Mouse (Mus musculus) ovary, postnatal 14 days (tissue): ENCODE data around the gene Pde11a.

Experiments used
- DNase-seq: peaks from one replicate; pipeline ENCODE4 v3.0.0; 2022; ENCODE audit warnings: low spot score

Gene Pde11a

DNA sequence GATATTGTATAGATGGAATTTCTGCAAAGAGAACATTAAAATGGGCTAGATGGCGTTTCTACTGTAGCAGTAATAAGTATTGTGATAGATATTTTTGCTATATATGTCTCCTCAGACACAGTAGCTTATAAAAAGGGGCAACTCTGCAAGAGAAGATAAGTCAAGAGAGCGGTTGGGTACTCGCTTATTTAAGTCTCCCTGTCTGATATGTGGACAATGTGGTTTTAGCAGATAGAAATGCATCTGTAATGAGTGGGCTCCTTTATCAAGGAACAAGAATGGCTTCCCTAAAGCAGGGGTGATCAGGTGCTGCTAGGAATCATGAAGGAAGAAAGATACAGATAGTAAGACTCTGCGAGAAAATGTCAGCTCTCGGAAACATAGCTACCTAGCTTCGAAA, 18.2 kb downstream of the Pde11a start:
- DNase-seq: no peak

DNA sequence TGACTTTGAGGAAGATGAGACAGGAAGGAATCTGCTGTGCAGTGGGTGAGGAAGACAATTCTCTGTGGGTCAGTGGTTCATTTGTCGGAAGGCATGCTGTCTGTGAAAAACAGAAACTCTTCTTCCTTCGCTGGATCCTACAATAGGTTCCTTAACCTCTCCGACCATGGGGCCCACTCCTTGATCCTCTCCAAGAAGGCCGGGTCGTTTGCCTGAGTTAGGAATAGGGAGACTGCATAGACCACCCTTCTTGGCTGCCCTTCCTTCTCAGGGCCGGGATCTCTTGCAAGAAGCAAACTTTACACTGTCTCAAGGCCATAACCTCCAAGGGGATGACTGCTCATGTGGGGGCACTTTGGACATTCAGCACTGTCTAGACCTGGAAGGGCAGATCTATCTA, 19.3 kb downstream of the Pde11a start:
- no peak for DNase-seq

DNA sequence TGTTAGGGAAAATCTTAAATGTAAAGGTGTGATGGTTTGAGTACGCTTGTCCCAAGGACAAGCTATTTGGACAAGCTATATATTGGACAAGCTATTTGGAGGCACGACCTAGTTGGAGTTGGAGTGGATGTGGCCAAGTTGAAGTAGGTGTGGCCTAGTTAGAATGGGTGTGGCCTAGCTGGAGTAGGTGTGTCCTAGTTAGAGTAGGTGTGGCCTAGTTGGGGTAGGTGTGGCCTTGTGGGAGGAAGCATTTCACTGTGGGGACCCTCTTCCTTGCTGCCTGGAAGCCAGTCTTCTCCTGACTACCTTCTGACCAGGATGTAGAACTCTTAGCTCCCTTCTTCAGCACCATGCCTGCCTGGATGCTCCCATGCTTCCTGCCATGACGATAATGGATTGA, 50.9 kb downstream of the Pde11a start:
- no peak for DNase-seq

DNA sequence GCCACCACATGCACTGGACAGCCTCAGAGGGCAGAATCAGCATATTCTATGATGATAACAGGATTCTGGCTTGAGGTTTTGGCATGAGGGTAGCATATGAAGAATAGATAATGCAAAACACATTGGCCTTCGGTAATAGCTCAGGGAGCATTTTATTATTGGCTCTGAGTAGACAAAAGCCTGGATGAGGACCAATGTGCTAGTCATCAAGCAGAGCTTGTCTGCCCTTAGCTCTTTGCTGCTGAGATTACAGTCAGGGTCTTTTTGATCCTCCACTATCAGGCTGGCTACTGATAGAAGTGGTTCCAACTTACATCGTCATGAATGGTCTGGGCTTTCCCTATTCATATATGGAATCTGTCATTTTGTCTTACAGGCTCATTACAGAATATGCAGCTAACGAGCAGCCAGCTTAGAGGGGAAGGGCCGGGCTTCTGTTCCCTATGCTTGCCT, 52.3 kb downstream of the Pde11a start:
- DNase-seq: no peak

DNA sequence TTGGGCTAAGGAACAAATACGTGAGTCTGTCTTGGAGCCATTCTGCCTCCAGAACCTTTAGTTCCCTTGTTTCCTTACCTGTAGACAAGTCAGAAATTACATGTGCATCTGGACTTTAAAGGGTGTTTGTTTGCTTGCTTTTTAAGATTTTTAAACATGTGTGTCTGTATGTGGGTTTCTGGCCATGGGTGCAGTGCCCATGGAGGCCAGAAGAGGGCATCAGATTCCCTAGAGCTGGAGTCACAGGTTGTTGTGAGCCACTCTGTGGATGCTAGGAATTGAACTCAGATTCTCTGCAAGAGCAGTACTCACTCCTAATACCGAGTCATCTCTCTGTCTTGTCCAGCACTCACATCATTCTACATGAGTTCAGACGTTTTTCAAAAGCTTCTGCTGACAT, 53.4 kb downstream of the Pde11a start:
- DNase-seq: no peak

DNA sequence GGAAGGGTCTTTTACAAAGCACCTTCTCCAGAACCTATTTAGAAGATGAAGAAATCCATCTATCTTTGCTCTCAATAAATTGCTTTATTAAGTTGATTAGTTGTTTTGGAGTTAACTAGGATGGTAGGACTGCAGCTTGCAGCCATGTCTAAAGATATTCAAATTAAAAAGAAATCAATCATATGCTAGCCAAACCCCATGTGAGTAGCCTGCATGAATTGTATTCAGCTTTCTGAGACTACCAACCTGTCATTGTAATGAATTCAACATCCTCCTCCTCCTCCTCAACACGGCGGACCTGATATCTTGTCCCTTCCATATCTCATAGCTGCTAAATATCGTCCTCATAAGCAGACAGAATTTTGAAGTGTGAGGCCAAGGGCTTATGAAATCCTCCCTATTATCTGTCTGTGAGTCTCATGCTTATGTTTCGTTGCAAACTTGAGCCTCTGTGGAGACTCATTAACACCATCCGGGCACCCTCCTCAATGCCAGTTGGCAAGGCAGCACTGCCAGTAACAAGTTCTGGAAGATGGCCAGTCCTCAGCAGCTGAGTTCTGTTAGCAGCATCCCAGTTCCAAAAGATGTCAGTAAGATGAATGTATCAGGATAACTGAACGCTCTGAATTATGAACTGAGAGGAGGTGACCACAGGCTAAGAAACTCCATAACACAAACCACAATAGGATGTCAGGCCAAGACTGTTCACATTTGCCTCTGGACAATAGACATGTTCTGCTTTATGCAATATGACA, 55.0 kb downstream of the Pde11a start:
- peak; percentile 23 for DNase-seq

DNA sequence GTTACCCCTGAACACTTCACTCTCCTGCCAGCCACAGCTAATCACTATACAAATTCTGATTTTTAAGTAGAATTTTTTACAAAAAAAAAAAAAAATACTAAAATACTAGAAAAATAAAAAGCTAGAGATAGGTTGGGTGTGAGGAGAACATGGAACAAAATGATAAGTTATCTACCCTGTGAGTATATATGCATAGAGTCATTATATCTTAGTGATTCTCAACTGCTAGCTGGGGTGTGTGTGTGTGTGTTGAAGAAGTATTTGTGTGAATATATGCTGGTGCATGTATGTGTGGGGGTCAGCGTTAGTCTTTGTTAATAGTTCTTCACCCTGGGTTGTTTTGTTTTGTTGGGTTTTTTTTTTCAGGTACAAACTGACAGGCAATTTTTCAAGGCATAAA, 69.1 kb downstream of the Pde11a start:
- DNase-seq: no peak

DNA sequence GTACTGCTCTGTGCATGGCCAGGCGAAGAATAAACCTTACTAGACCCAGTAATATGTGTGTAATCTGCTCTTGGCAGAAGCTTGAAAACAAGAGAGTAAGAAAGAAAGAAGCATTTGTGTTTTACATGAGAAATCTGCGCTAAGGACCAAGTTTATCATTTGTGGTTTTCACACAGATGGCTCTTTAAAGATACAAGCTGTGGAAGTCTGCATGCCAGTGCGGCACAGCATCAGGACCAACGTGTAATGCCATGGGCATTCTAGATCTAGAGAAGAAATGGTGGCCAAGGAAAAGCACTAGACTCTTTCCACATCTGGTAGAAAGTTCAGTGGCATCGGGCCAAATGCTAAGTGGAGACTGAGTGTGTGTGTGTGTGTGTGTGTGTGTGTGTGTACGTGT, 71.2 kb downstream of the Pde11a start:
- DNase-seq: no peak

DNA sequence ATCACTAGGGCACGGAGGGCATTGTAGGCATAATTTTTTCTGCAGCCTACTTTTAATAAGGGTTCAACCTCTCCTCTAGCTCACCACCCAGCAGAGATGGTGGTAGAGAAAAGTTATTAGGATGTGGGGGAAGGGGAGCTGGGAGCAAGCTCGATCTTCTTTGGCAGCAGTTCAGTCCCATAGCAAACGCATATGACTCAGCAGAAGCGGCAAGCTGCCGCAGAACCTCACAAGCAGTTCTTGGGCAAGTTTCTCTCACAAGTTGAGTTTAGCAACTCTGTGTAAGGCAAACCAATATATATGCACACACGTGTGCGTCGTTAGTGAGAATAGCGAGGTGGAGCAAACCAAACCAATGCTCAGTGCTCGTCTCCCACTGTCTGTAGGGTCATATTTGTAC, 72.0 kb downstream of the Pde11a start:
- DNase-seq: no peak

DNA sequence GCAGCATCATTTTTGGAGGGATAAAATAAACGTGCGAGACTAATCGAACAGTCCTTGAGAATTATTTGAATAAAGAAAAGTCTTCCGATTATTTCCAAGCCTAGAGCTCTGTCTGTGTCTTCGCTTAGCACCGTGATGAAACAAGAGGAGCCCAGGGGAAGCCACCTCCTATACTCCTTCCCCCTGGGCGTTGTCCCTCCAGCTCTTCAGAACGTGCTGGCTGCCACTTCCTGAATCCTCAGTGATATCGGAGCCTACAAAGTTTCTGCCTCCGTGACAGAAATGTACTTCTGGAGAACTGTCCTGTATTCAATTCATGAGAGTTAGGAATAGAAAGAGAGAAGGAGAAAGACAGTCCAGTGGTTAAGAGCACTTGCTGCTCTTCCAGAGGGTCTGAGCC, 74.3 kb downstream of the Pde11a start:
- DNase-seq: no peak

DNA sequence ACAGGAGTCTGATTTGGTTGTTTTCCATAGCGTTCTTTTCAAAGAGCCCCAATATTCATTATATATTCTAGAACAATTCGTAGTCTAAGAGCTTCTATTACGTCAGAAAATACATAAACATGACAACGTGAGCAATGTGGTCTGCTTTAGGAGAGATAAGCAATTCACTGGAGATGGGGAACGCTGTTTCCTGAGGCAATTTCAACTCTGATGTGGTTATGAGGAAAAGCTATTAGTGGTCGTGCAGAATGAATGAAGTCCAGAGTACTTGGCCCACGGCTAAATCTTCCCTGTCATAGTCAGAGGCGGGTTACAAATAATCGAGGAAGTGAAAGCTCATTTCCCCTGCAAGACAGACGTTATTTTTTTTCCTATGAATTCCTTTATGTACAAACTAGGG, 75.9 kb downstream of the Pde11a start:
- DNase-seq: no peak

DNA sequence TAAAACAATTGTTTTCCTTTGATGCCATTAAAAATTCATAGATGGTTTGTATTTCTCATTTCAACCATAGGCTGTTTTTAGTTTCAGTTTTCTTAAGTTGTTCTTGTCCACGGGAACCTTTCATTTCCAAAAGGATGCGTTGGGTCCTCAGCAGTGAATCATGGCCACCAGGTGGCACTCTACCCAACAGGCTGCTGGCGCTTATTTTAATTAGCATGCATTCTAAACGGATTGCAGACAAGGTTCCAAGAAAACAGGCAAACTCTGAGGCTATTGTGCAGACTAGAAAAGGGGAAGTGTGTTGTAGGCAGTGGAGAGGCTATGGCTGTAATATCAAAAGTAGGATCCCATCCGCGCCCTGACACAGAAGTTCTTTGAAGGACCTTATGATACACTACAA, 83.7 kb downstream of the Pde11a start:
- peak; percentile 26 for DNase-seq

DNA sequence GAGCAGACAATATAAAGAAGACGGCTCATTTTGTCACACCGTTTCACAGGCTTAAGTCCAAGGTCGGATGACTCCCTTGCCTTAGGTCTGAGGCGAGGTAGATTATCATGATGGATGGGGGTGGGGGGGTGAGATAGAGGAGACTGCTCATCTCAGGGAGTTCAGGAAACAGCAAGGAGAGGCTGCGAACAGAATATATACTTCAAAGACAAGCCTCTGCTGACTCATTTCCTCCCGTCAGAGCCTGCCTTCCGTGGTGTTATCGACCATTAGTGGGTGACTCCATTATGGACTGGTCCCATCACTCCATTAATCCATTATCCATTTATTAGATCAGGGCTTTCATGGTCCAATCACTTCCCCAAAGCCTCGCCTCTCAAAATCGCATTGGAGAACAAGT, 87.2 kb downstream of the Pde11a start:
- DNase-seq: no peak

DNA sequence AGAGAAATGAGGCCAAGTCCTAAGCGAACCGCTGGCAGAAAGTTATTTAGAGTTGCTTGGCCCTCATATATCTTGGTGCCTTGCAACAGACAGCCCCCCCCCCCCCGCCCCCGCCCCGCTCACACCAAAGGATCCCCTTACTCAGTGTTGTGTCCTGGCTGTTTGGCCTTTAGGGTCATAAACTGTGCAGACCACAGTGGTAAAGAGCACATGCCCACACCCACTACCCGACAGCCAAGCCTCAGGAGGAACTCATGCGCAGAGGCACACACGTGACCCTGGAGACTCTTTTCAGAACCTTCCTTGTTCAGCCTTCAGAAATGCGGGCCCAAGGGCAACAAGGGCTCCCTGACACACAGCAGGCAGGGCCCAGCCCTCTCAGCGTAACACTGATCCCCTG, 90.3 kb downstream of the Pde11a start:
- no peak for DNase-seq

DNA sequence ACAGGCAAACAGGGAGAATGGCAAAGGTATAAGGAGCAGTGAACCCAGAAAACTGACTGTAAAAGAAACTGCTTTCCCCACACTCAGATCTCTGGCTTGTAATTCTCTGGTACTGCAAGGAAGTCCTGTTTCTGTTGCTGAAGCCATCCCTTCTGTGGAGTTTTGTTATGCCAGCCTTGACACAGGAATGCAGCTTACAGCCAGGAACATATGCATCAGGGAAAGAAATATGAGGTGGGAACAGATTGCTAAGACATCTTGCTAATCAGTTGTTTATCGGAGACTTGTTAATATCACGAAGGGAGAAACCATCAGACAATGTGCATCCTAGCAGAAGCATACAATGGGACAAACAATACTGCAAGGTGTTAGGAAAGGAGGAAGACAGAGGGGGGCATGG, 99.4 kb downstream of the Pde11a start:
- DNase-seq: no peak

DNA sequence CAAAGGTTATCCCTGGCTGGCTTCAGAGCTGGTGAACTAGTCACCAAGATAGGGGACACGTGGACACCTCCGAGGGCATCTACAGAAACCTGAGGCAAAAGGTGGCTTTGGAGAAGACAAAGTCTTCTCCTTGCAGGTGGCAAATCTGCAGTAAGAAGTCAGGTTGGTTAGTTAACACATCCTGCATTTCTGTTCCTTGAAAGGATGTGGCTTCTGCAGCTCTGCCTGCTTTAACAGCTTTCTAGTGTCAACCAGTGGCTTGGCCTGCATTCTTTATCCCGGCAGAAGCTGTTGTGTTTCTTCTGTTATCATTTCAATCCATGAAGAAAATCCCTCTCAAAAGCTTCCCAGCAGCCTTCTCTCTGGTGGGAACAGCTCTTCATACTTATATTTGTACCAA, 100.1 kb downstream of the Pde11a start:
- no peak for DNase-seq

DNA sequence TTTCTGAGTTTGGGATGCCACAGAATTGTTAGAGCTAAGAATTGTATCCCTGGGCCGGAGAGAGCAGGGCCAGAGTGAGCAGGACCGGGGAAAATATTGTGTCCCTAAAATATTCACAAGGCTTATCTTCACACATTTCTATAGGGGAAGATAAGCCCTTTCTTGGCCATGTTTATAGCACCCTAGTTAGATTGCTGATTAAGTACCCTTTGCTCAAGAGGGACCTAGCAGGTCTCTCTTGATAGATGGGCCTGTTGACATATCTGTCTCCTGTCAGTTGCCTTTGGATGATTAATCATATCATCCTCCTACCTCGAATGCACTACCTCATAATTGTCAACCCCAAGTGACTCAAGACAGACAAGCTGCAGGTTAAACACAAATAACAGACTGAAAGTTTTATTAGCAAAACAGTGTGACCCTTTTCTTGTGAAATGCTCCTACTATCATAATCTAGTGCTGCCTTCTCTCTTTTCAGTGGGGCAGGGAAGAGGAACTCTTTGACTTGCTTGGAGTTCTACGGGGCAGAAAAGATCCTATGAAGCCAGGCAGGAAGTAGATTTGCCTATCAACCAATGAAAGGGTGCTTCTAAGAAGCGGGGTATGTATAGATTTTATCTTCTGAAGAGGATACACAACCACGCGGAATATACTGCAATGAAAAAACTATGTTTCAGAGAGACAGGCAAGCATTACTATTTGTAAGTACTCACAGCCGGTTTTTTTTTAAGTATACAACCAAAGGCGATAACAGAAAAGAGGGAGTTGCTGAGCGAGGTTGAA, 100.7 kb downstream of the Pde11a start:
- no peak for DNase-seq

DNA sequence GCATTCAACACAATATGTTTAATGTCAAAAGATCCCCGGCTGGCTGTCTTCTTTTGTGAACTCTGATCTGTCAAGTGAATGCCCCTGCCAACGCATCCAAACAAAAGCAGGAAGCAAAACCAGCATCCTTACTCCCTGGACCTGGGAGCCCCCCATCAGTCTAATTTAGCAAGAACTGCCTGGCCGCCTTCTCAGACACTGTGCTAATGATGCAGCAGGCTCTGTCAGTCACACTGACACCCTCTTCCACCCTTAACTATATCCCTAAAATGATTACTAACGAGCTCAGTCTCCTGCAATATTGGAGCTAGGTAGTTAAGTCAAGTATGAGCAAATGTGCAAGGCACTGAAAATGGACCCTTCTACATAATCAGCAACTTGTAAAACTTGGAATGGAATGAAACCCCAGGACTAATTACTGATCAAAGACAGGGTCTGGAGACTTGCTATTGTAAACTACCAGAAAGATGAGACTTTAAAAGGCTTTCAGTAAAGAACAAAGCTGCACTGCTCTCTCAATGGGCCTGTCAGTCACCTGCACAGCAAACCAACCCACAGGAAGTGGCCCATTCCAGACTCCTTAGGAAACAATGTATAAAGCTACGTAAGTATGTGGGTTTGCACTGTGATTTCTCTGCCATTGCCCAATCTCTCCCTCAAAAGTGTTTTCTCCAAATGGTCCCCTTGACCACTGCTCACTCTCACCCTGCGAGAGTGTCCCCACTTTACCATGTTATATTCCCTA, 118.0 kb downstream of the Pde11a start:
- DNase-seq: no peak

DNA sequence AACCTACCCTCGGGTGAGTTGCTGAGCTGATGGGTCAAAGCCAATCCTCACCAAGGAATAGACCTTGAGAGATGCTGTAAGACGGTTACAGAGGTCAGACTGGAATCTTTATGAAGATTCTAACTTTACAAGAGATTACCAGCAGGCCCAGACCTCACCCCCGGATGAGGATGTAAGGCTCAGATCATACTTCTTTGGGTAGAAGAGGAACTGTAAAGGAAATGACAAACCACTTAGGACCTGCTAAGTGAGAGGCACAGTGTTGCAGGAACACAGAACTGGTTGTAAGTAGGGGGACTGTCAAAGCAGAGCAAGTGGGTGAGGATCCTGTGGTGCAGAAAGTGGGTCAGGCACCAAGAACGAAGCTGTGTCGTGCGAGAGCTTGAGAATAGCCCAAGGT, 119.0 kb downstream of the Pde11a start:
- DNase-seq: no peak

DNA sequence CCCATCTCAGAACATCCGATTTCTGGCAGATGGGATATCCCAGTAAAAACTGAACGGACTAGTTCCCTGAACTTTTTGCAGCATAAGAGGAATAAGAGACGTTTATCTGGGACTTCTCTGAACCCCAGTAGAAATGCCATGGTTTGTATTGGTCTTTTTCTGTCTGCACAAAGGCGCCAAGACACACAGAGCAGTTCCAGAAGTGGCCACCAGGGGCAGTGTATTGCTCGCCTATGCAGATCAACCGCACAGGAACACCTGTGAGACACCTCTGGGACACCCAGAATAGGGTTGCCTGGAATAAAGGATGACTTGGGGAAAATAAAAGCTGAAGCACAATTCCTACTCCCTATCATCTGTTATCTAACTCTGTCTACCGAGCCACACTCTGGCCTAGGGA, 122.4 kb downstream of the Pde11a start:
- DNase-seq: peak; percentile 3

DNA sequence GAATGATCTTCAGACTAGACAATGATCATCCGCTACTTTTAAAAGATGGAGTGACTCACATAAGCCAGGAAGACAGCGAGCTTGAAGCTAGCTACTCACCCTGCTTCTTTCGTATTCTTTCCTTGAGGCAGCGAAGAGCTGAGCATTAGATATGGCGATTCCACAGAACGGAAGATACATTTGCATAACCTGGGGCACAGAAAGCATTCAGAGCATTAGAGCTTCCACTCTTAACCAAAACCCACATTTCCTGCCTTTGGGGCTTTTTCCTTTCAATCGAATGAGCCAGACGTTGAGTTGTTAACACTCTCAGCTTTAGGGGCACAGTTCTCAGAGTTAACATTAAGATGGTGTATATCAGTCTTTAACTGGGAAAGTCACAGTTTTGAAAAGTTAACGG, 123.4 kb downstream of the Pde11a start:
- no peak for DNase-seq

DNA sequence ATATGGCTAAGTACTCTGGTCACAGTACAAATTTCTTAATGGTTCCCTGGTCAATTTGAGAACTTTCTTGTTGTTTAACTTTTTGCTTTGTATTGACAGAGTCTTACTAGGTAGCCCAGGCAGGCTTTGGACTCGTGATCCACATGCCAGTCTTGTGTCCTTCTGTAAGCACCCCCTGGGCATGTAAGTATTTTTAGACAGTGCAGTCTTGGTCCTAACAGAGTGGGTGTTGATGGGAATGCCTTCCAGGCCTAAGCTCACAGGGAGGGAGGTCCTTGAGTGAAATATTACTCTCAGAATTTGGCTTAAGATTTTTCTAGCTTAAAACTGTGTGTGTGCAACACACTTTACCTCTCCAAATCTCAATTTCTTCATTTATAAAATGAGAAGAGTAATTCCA, 153.4 kb downstream of the Pde11a start:
- no peak for DNase-seq

DNA sequence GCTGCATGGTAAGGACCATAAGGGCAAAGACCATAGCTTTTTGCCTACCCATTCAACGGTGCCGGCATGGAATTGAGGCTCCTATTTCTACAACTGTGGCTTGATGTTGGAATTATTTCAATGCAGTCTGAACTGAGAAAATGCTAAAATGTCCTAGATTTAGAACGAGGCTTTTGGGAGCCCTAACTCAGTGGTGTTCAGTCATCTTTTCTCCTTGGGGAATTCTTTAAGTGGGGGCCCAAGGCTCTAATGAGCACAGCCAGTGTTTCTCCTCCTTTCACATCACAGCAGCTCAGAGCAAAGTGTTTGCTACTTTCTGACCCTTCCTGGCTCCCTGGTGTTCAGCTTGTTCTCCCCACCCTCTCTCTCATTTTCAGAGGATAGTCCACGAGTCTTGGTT, 175.8 kb downstream of the Pde11a start:
- DNase-seq: no peak
